Mouse (Mus musculus) ES-E14 (cell line): Measurements from ENCODE around the gene Trp63.

Experiments
- CHD2 ChIP-seq: IDR thresholded peaks from 2 replicates; pipeline ENCODE4 v1.6.1; 2014; ENCODE audit warnings: mild to moderate bottlenecking, low read depth, low read length, inconsistent platforms
- HCFC1 ChIP-seq: IDR thresholded peaks from 2 replicates; pipeline ENCODE4 v1.6.1; 2012; ENCODE audit warnings: low read length, inconsistent platforms, borderline replicate concordance; ENCODE audit not compliant: insufficient read depth
- MAFK ChIP-seq: IDR thresholded peaks from 2 replicates; pipeline ENCODE4 v1.6.1; 2014; ENCODE audit warnings: mild to moderate bottlenecking, low read depth, low read length, inconsistent platforms; ENCODE audit not compliant: insufficient read depth
- ZC3H11A ChIP-seq: IDR thresholded peaks from 2 replicates; pipeline ENCODE4 v1.6.1; 2012; ENCODE audit warnings: low read depth, mild to moderate bottlenecking, inconsistent platforms, low read length, borderline replicate concordance
- ZNF384 ChIP-seq: IDR thresholded peaks from 2 replicates; pipeline ENCODE4 v1.6.1; 2012; ENCODE audit warnings: low read depth, low read length, inconsistent platforms

GRCm38 (mm10) chr16:25804955-25805354, 121.4 kb downstream of the Trp63 start:
- no peak for TF ChIP-seq ZNF384
- TF ChIP-seq CHD2 = no peak
- TF ChIP-seq MAFK = no peak
- TF ChIP-seq HCFC1 = no peak
- no peak for TF ChIP-seq ZC3H11A
